Mouse (Mus musculus): ENCODE data around the gene Mtm1. TPM values are rescaled to one million over a fixed set of nuclear protein-coding genes. Genes with fewer than 3 reads are reported as not detected.

Mtm1 gene
- total RNA-seq, 1 experiment, result 4.3 TPM

- H3K36me3 ChIP-seq (ENCODE audit: control insufficient read depth, insufficient read depth, low read length, poor library complexity, severe bottlenecking), result no peaks in the 10 kb centered on the region
- H3K27ac ChIP-seq (ENCODE audit: insufficient read depth, low read depth, low read length, poor library complexity, severe bottlenecking), result no peak overlapping the region
- DNase-seq (ENCODE audit: low read depth, low spot score), result no peak
- no peak for TF ChIP-seq ZC3H11A (IDR thresholded peaks at IDR 0.05; ENCODE audit: borderline replicate concordance, low read depth, low read length)
- TF ChIP-seq MAFK (IDR thresholded peaks at IDR 0.05; ENCODE audit: insufficient read depth, low read depth, low read length), result no peak
- TF ChIP-seq ZNF384 (IDR thresholded peaks at IDR 0.05; ENCODE audit: low read depth, low read length), result no peak
- TF ChIP-seq CHD2 (IDR thresholded peaks at IDR 0.05; ENCODE audit: low read depth, low read length), result no peak
- TF ChIP-seq HCFC1 (IDR thresholded peaks at IDR 0.05; ENCODE audit: borderline replicate concordance, insufficient read depth, low read length), result no peak
- H3K4me1 ChIP-seq (ENCODE audit: control insufficient read depth in 2 of 2, insufficient read depth in 2 of 2, low read length in 2 of 2, poor library complexity in 1 of 2), result no peaks in the 10 kb centered on the region
- in situ Hi-C loops (cut with MboI; ENCODE audit: low sequenced_read_pairs in 2 of 2, unreplicated experiment in 2 of 2), result no loop called here
- no peaks in the 10 kb centered on the region for H3K9me3 ChIP-seq (ENCODE audit: control insufficient read depth, insufficient read depth, low read depth, low read length)
- H3K4me3 ChIP-seq (ENCODE audit: insufficient read depth in 1 of 2, low read depth in 1 of 2, low read length in 2 of 2, poor library complexity in 1 of 2, severe bottlenecking in 1 of 2), result no peak overlapping the region
- no peak overlapping the region for H3K9ac ChIP-seq (ENCODE audit: insufficient read depth, low read depth, low read length, poor library complexity, severe bottlenecking)
Observed at GRCm38 (mm10) chrX:71260857-71261256, 50.3 kb downstream of the Mtm1 start.

GRCm38 (mm10) chrX:71264316-71264715 is 53.7 kb downstream of the Mtm1 start:
- no peaks in the 10 kb centered on the region for H3K9me3 ChIP-seq (ENCODE audit: control insufficient read depth, insufficient read depth, low read depth, low read length)
- TF ChIP-seq ZC3H11A (IDR thresholded peaks at IDR 0.05; ENCODE audit: borderline replicate concordance, low read depth, low read length), result no peak
- no peak for TF ChIP-seq HCFC1 (IDR thresholded peaks at IDR 0.05; ENCODE audit: borderline replicate concordance, insufficient read depth, low read length)
- no peak for TF ChIP-seq ZNF384 (IDR thresholded peaks at IDR 0.05; ENCODE audit: low read depth, low read length)
- TF ChIP-seq CHD2 (IDR thresholded peaks at IDR 0.05; ENCODE audit: low read depth, low read length), result no peak
- H3K9ac ChIP-seq (ENCODE audit: insufficient read depth, low read depth, low read length, poor library complexity, severe bottlenecking), result no peak overlapping the region
- H3K27ac ChIP-seq (ENCODE audit: insufficient read depth, low read depth, low read length, poor library complexity, severe bottlenecking), result no peak overlapping the region
- H3K4me1 ChIP-seq (ENCODE audit: control insufficient read depth in 2 of 2, insufficient read depth in 2 of 2, low read length in 2 of 2, poor library complexity in 1 of 2), result no peaks in the 10 kb centered on the region
- no peak overlapping the region for H3K4me3 ChIP-seq (ENCODE audit: insufficient read depth in 1 of 2, low read depth in 1 of 2, low read length in 2 of 2, poor library complexity in 1 of 2, severe bottlenecking in 1 of 2)
- DNase-seq (ENCODE audit: low read depth, low spot score), result no peak
- in situ Hi-C loops (cut with MboI; ENCODE audit: low sequenced_read_pairs in 2 of 2, unreplicated experiment in 2 of 2), result no loop called here
- no peaks in the 10 kb centered on the region for H3K36me3 ChIP-seq (ENCODE audit: control insufficient read depth, insufficient read depth, low read length, poor library complexity, severe bottlenecking)

- DNase-seq (ENCODE audit: low read depth, low spot score), result no peak
- no peak overlapping the region for H3K4me3 ChIP-seq (ENCODE audit: insufficient read depth in 1 of 2, low read depth in 1 of 2, low read length in 2 of 2, poor library complexity in 1 of 2, severe bottlenecking in 1 of 2)
- no peaks in the 10 kb centered on the region for H3K36me3 ChIP-seq (ENCODE audit: control insufficient read depth, insufficient read depth, low read length, poor library complexity, severe bottlenecking)
- H3K27ac ChIP-seq (ENCODE audit: insufficient read depth, low read depth, low read length, poor library complexity, severe bottlenecking), result no peak overlapping the region
- H3K4me1 ChIP-seq (ENCODE audit: control insufficient read depth in 2 of 2, insufficient read depth in 2 of 2, low read length in 2 of 2, poor library complexity in 1 of 2), result no peaks in the 10 kb centered on the region
- in situ Hi-C loops (cut with MboI; ENCODE audit: low sequenced_read_pairs in 2 of 2, unreplicated experiment in 2 of 2), result no loop called here
- H3K9me3 ChIP-seq (ENCODE audit: control insufficient read depth, insufficient read depth, low read depth, low read length), result no peaks in the 10 kb centered on the region
- TF ChIP-seq HCFC1 (IDR thresholded peaks at IDR 0.05; ENCODE audit: borderline replicate concordance, insufficient read depth, low read length) (no peak), ZC3H11A (IDR thresholded peaks at IDR 0.05; ENCODE audit: borderline replicate concordance, low read depth, low read length) (no peak), ZNF384 (IDR thresholded peaks at IDR 0.05; ENCODE audit: low read depth, low read length) (no peak), MAFK (IDR thresholded peaks at IDR 0.05; ENCODE audit: insufficient read depth, low read depth, low read length) (no peak), CHD2 (IDR thresholded peaks at IDR 0.05; ENCODE audit: low read depth, low read length) (no peak)
- H3K9ac ChIP-seq (ENCODE audit: insufficient read depth, low read depth, low read length, poor library complexity, severe bottlenecking), result no peak overlapping the region
Observed at GRCm38 (mm10) chrX:71268972-71269371, 58.4 kb downstream of the Mtm1 start.

GRCm38 (mm10) chrX:71274150-71274549 is 63.6 kb downstream of the Mtm1 start:
- TF ChIP-seq ZNF384 (IDR thresholded peaks at IDR 0.05; ENCODE audit: low read depth, low read length), result no peak
- TF ChIP-seq MAFK (IDR thresholded peaks at IDR 0.05; ENCODE audit: insufficient read depth, low read depth, low read length), result no peak
- TF ChIP-seq ZC3H11A (IDR thresholded peaks at IDR 0.05; ENCODE audit: borderline replicate concordance, low read depth, low read length), result no peak
- TF ChIP-seq HCFC1 (IDR thresholded peaks at IDR 0.05; ENCODE audit: borderline replicate concordance, insufficient read depth, low read length), result no peak
- no peak for TF ChIP-seq CHD2 (IDR thresholded peaks at IDR 0.05; ENCODE audit: low read depth, low read length)
- Histone ChIP-seq H3K36me3 (ENCODE audit: control insufficient read depth, insufficient read depth, low read length, poor library complexity, severe bottlenecking) (no peaks in the 10 kb centered on the region), H3K4me1 (ENCODE audit: control insufficient read depth in 2 of 2, insufficient read depth in 2 of 2, low read length in 2 of 2, poor library complexity in 1 of 2) (no peaks in the 10 kb centered on the region), H3K9ac (ENCODE audit: insufficient read depth, low read depth, low read length, poor library complexity, severe bottlenecking) (no peak overlapping the region), H3K9me3 (ENCODE audit: control insufficient read depth, insufficient read depth, low read depth, low read length) (no peaks in the 10 kb centered on the region), H3K4me3 (ENCODE audit: insufficient read depth in 1 of 2, low read depth in 1 of 2, low read length in 2 of 2, poor library complexity in 1 of 2, severe bottlenecking in 1 of 2) (no peak overlapping the region), H3K27ac (ENCODE audit: insufficient read depth, low read depth, low read length, poor library complexity, severe bottlenecking) (no peak overlapping the region)
- no peak for DNase-seq (ENCODE audit: low read depth, low spot score)
- in situ Hi-C loops (cut with MboI; ENCODE audit: low sequenced_read_pairs in 2 of 2, unreplicated experiment in 2 of 2), result no loop called here

- in situ Hi-C loops (cut with MboI; ENCODE audit: low sequenced_read_pairs in 2 of 2, unreplicated experiment in 2 of 2), result no loop called here
- TF ChIP-seq ZNF384 (IDR thresholded peaks at IDR 0.05; ENCODE audit: low read depth, low read length) (no peak), CHD2 (IDR thresholded peaks at IDR 0.05; ENCODE audit: low read depth, low read length) (no peak), HCFC1 (IDR thresholded peaks at IDR 0.05; ENCODE audit: borderline replicate concordance, insufficient read depth, low read length) (no peak), MAFK (IDR thresholded peaks at IDR 0.05; ENCODE audit: insufficient read depth, low read depth, low read length) (no peak), ZC3H11A (IDR thresholded peaks at IDR 0.05; ENCODE audit: borderline replicate concordance, low read depth, low read length) (no peak)
- Histone ChIP-seq H3K9me3 (ENCODE audit: control insufficient read depth, insufficient read depth, low read depth, low read length) (no peaks in the 10 kb centered on the region), H3K4me1 (ENCODE audit: control insufficient read depth in 2 of 2, insufficient read depth in 2 of 2, low read length in 2 of 2, poor library complexity in 1 of 2) (no peaks in the 10 kb centered on the region), H3K9ac (ENCODE audit: insufficient read depth, low read depth, low read length, poor library complexity, severe bottlenecking) (no peak overlapping the region), H3K27ac (ENCODE audit: insufficient read depth, low read depth, low read length, poor library complexity, severe bottlenecking) (no peak overlapping the region), H3K36me3 (ENCODE audit: control insufficient read depth, insufficient read depth, low read length, poor library complexity, severe bottlenecking) (no peaks in the 10 kb centered on the region), H3K4me3 (ENCODE audit: insufficient read depth in 1 of 2, low read depth in 1 of 2, low read length in 2 of 2, poor library complexity in 1 of 2, severe bottlenecking in 1 of 2) (no peak overlapping the region)
- no peak for DNase-seq (ENCODE audit: low read depth, low spot score)
Observed at GRCm38 (mm10) chrX:71285473-71285872, 74.9 kb downstream of the Mtm1 start.
